In genomic region chr7:44839491-44840191, GRCm38 (mm10) we compare ENCODE assay signal across 8 mouse cellular contexts. TPM values are rescaled to one million over a fixed set of nuclear protein-coding genes. Genes with fewer than 3 reads are reported as not detected.
DNase-seq lines count a peak whose midpoint lies in the region; ATAC-seq and TF ChIP-seq lines count a peak whose summit lies in the region.

No protein-coding gene starts in this region.

- no peak for TF ChIP-seq CTCF in gastrocnemius, adult 2 months (IDR thresholded peaks at IDR 0.05)
- no peak for TF ChIP-seq CTCF in ES-Bruce4 (IDR thresholded peaks at IDR 0.05; ENCODE audit: low read depth, low read length)
- TF ChIP-seq CTCF in liver, postnatal 0 days (IDR thresholded peaks at IDR 0.05; ENCODE audit: low read depth): no peak

- 0 out of 2 replicates have a peak overlapping the region, but pooled peaks have one; percentile 2 for H3K9ac ChIP-seq in ES-Bruce4 (ENCODE audit: low read depth, poor library complexity, severe bottlenecking)
- H3K9ac ChIP-seq in forebrain, embryonic 11.5 days (ENCODE audit: low read length): peak overlapping the region; percentile 48
- H3K9ac ChIP-seq in liver, postnatal 0 days (replicated peaks): peak overlapping the region; percentile 1; the same call in 1 of the 2 replicates
- H3K9ac ChIP-seq in neural tube, embryonic 12.5 days: peak overlapping the region; percentile 40; the same call in 1 of the 2 replicates

- no peaks in the 10 kb centered on the region for H3K4me1 ChIP-seq in ES-Bruce4 (ENCODE audit: control insufficient read depth, insufficient read depth, low read length)
- H3K4me1 ChIP-seq in forebrain, embryonic 11.5 days (replicated peaks; ENCODE audit: control insufficient read depth, insufficient read depth, low read length): peaks cover 10% of the 10 kb centered on the region
- H3K4me1 ChIP-seq in liver, postnatal 0 days (ENCODE audit: insufficient read depth): peaks cover 24% of the 10 kb centered on the region
- peaks cover 14% of the 10 kb centered on the region for H3K4me1 ChIP-seq in neural tube, embryonic 12.5 days

- DNase-seq in gastrocnemius, adult 2 months: peak; percentile 58
- no peak for DNase-seq in gastrocnemius, postnatal 36 days
- DNase-seq in forebrain, embryonic 11.5 days (ENCODE audit: low spot score): no peak
- DNase-seq in induced T-regulatory cell, adult 2 months (ENCODE audit: low read depth): peak; percentile 72
- DNase-seq in liver, postnatal 0 days: peak; percentile 57
- peak; percentile 72 for DNase-seq in thymus, postnatal 4 days

- H3K4me3 ChIP-seq in gastrocnemius, adult 2 months: peak overlapping the region; percentile 64
- H3K4me3 ChIP-seq in ES-Bruce4 (ENCODE audit: low read depth, low read length): peak overlapping the region; percentile 39
- H3K4me3 ChIP-seq in forebrain, embryonic 11.5 days (ENCODE audit: low read depth, low read length): peak overlapping the region; percentile 20
- peak overlapping the region; percentile 29 for H3K4me3 ChIP-seq in liver, postnatal 0 days (ENCODE audit: low read depth, low read length)
- H3K4me3 ChIP-seq in neural tube, embryonic 12.5 days: peak overlapping the region; percentile 23

- 2% methylated on average over 58 of the region's 58 CpGs for WGBS in forebrain, embryonic 11.5 days
- WGBS in liver, postnatal 0 days (ENCODE audit: insufficient replicate concordance): 3% methylated on average over 56 of the region's 58 CpGs
- 2% methylated on average over 58 of the region's 58 CpGs for WGBS in neural tube, embryonic 12.5 days

- ATAC-seq in forebrain, embryonic 11.5 days (replicated peaks; ENCODE audit: low FRiP score): peak; percentile 37
- peak; percentile 52 for ATAC-seq in liver, postnatal 0 days
- ATAC-seq in neural tube, embryonic 12.5 days (ENCODE audit: low FRiP score, low read depth): peak; percentile 62

- H3K36me3 ChIP-seq in ES-Bruce4 (ENCODE audit: control insufficient read depth, insufficient read depth, low read length, poor library complexity, severe bottlenecking): peaks cover 2% of the 10 kb centered on the region
- no peaks in the 10 kb centered on the region; the same call in 1 of the 2 replicates for H3K36me3 ChIP-seq in forebrain, embryonic 11.5 days (ENCODE audit: control insufficient read depth, insufficient read depth, low read length)
- H3K36me3 ChIP-seq in liver, postnatal 0 days (replicated peaks; ENCODE audit: insufficient read depth, low read length): peaks cover 28% of the 10 kb centered on the region
- peaks cover 43% of the 10 kb centered on the region for H3K36me3 ChIP-seq in neural tube, embryonic 12.5 days

- TF ChIP-seq EP300 in ES-Bruce4 (IDR thresholded peaks at IDR 0.05; ENCODE audit: insufficient read depth, low read depth, low read length): no peak
- no peak for TF ChIP-seq EP300 in liver, postnatal 0 days (IDR thresholded peaks at IDR 0.05; ENCODE audit: low read depth)

- H3K27ac ChIP-seq in gastrocnemius, adult 2 months: peak overlapping the region; percentile 58
- H3K27ac ChIP-seq in ES-Bruce4 (ENCODE audit: insufficient read depth, low read length): no peak overlapping the region
- H3K27ac ChIP-seq in forebrain, embryonic 11.5 days (ENCODE audit: low read depth, low read length): no peak overlapping the region
- no peak overlapping the region for H3K27ac ChIP-seq in liver, postnatal 0 days (ENCODE audit: low read depth)
- no peak overlapping the region for H3K27ac ChIP-seq in neural tube, embryonic 12.5 days

- peak overlapping the region; percentile 44 for H3K4me2 ChIP-seq in forebrain, embryonic 11.5 days (ENCODE audit: low read depth, low read length, severe bottlenecking)
- peak overlapping the region; percentile 64 for H3K4me2 ChIP-seq in liver, postnatal 0 days (ENCODE audit: low read depth, low read length)
- H3K4me2 ChIP-seq in neural tube, embryonic 12.5 days (replicated peaks): peak overlapping the region; percentile 60

- H3K9me3 ChIP-seq in ES-Bruce4 (replicated peaks; ENCODE audit: control insufficient read depth, insufficient read depth, low read length, poor library complexity, severe bottlenecking): no peaks in the 10 kb centered on the region
- no peaks in the 10 kb centered on the region for H3K9me3 ChIP-seq in forebrain, embryonic 11.5 days (ENCODE audit: control insufficient read depth, low read length)
- no peaks in the 10 kb centered on the region for H3K9me3 ChIP-seq in liver, postnatal 0 days (ENCODE audit: low read length)
- H3K9me3 ChIP-seq in neural tube, embryonic 12.5 days: no peaks in the 10 kb centered on the region

- intact Hi-C loops in gastrocnemius, adult 2 months (cut with DNase I): no loop called here
- intact Hi-C loops in gastrocnemius, postnatal 36 days (cut with DNase I): no loop called here

- no peak for TF ChIP-seq POLR2A in ES-Bruce4 (IDR thresholded peaks at IDR 0.05; ENCODE audit: insufficient read depth, low read length)

- H3K27me3 ChIP-seq in ES-Bruce4 (ENCODE audit: control insufficient read depth, insufficient read depth, low read length, poor library complexity, severe bottlenecking): no peaks in the 10 kb centered on the region
- H3K27me3 ChIP-seq in forebrain, embryonic 11.5 days (ENCODE audit: control insufficient read depth, insufficient read depth, low read length): peaks cover 18% of the 10 kb centered on the region
- H3K27me3 ChIP-seq in liver, postnatal 0 days (ENCODE audit: insufficient read depth, low read length): 0 out of 2 replicates have a peak, but pooled peaks cover 9% of the 10 kb centered on the region
- H3K27me3 ChIP-seq in neural tube, embryonic 12.5 days (replicated peaks): peaks cover 45% of the 10 kb centered on the region

RNA-seq across cellular contexts. Expression of gene Akt1s1, which starts 9.2 kb away (rescaled TPM):
- total RNA-seq in gastrocnemius, adult 2 months (2021): 100 to 1,000 TPM; 128 to 137 TPM
- total RNA-seq in gastrocnemius, postnatal 36 days (2021): 100 to 1,000 TPM; 111 to 122 TPM
- 38.1 and 38.3 TPM in 2 replicates for polyA plus RNA-seq in ES-Bruce4 (2011; ENCODE audit: insufficient read depth, insufficient read length, low read depth, missing spikeins)
- 79.9 and 83.0 TPM in 2 replicates for polyA plus RNA-seq in forebrain, embryonic 11.5 days (2014; fragmentation: Nextera tagmentation; extraction: Ambion mirVana)
- 36.9 and 38.6 TPM in 2 replicates for polyA plus RNA-seq in liver, postnatal 0 days (2015; fragmentation: Nextera tagmentation; extraction: Ambion mirVana)
- polyA plus RNA-seq in neural tube, embryonic 12.5 days (2016; fragmentation: Nextera tagmentation; extraction: Ambion mirVana): 108 and 116 TPM in 2 replicates

RNA-seq across cellular contexts. Expression of gene Tbc1d17, which starts 9.2 kb away (rescaled TPM):
- 10 to 100 TPM; 40.8 to 56.4 TPM for total RNA-seq in gastrocnemius, adult 2 months (2021)
- 10 to 100 TPM; 42.4 to 53.4 TPM for total RNA-seq in gastrocnemius, postnatal 36 days (2021)
- 33.9 and 46.7 TPM in 2 replicates for polyA plus RNA-seq in ES-Bruce4 (2011; ENCODE audit: insufficient read depth, insufficient read length, low read depth, missing spikeins)
- 67.6 and 69.9 TPM in 2 replicates for polyA plus RNA-seq in forebrain, embryonic 11.5 days (2014; fragmentation: Nextera tagmentation; extraction: Ambion mirVana)
- polyA plus RNA-seq in liver, postnatal 0 days (2015; fragmentation: Nextera tagmentation; extraction: Ambion mirVana): 28.2 and 30.5 TPM in 2 replicates
- 95.4 and 101 TPM in 2 replicates for polyA plus RNA-seq in neural tube, embryonic 12.5 days (2016; fragmentation: Nextera tagmentation; extraction: Ambion mirVana)

RNA-seq across cellular contexts. Expression of gene Pnkp, which starts 17.3 kb away (rescaled TPM):
- 10 to 100 TPM; 19.4 to 21.2 TPM for total RNA-seq in gastrocnemius, adult 2 months (2021)
- 10 to 100 TPM; 14.9 to 18.7 TPM for total RNA-seq in gastrocnemius, postnatal 36 days (2021)
- polyA plus RNA-seq in ES-Bruce4 (2011; ENCODE audit: insufficient read depth, insufficient read length, low read depth, missing spikeins): 22.3 and 30.3 TPM in 2 replicates
- polyA plus RNA-seq in forebrain, embryonic 11.5 days (2014; fragmentation: Nextera tagmentation; extraction: Ambion mirVana): 31.6 and 32.1 TPM in 2 replicates
- 25.6 and 27.9 TPM in 2 replicates for polyA plus RNA-seq in liver, postnatal 0 days (2015; fragmentation: Nextera tagmentation; extraction: Ambion mirVana)
- polyA plus RNA-seq in neural tube, embryonic 12.5 days (2016; fragmentation: Nextera tagmentation; extraction: Ambion mirVana): 32.3 and 39.3 TPM in 2 replicates

RNA-seq across cellular contexts. Expression of gene Atf5, which starts 23.2 kb away (rescaled TPM):
- 100 to 1,000 TPM in 1 of 2 experiments, 10 to 100 TPM in 1; 74.7 to 115 TPM for total RNA-seq in gastrocnemius, adult 2 months (2021)
- total RNA-seq in gastrocnemius, postnatal 36 days (2021): 10 to 100 TPM; 55.2 to 69.3 TPM
- polyA plus RNA-seq in ES-Bruce4 (2011; ENCODE audit: insufficient read depth, insufficient read length, low read depth, missing spikeins): 9.6 and 14.6 TPM in 2 replicates
- 3.2 and 3.4 TPM in 2 replicates for polyA plus RNA-seq in forebrain, embryonic 11.5 days (2014; fragmentation: Nextera tagmentation; extraction: Ambion mirVana)
- polyA plus RNA-seq in liver, postnatal 0 days (2015; fragmentation: Nextera tagmentation; extraction: Ambion mirVana): 66.6 and 72.5 TPM in 2 replicates
- 4.8 and 5.1 TPM in 2 replicates for polyA plus RNA-seq in neural tube, embryonic 12.5 days (2016; fragmentation: Nextera tagmentation; extraction: Ambion mirVana)

RNA-seq across cellular contexts. Expression of gene Il4i1, which starts 23.5 kb away (rescaled TPM):
- 1 to 10 TPM; 1.6 to 3.3 TPM for total RNA-seq in gastrocnemius, adult 2 months (2021)
- 1 to 10 TPM; 1.0 to 6.4 TPM for total RNA-seq in gastrocnemius, postnatal 36 days (2021)
- 4.7 and 6.4 TPM in 2 replicates for polyA plus RNA-seq in ES-Bruce4 (2011; ENCODE audit: insufficient read depth, insufficient read length, low read depth, missing spikeins)
- polyA plus RNA-seq in forebrain, embryonic 11.5 days (2014; fragmentation: Nextera tagmentation; extraction: Ambion mirVana): 1.1 and 1.4 TPM in 2 replicates
- polyA plus RNA-seq in liver, postnatal 0 days (2015; fragmentation: Nextera tagmentation; extraction: Ambion mirVana): 0.83 and 1.0 TPM in 2 replicates
- polyA plus RNA-seq in neural tube, embryonic 12.5 days (2016; fragmentation: Nextera tagmentation; extraction: Ambion mirVana): 1.5 and 1.6 TPM in 2 replicates

Comparison
In these comparisons a context has a peak if more than half of its experiments do, and no peak if none do; other contexts are left out.
1. DNase-seq: peak in gastrocnemius, adult 2 months (single experiment), induced T-regulatory cell, adult 2 months (single experiment), liver, postnatal 0 days (single experiment) and thymus, postnatal 4 days (single experiment); none in gastrocnemius, postnatal 36 days (0 of 2) and forebrain, embryonic 11.5 days (single experiment).
2. Peak in every context shown above with its lines, with median percentiles within 50 percentile points of each other: H3K4me3 ChIP-seq, H3K9ac ChIP-seq, ATAC-seq and H3K4me2 ChIP-seq.